Mouse (Mus musculus): Measurements from ENCODE around the gene Klhl18. TPM values are rescaled to one million over a fixed set of nuclear protein-coding genes. Genes with fewer than 3 reads are reported as not detected.
A peak's percentile ranks its signal among the peaks of the same experiment; 100 is the strongest.

The Klhl18 gene
- polyA plus RNA-seq (2015; fragmentation: Nextera tagmentation; extraction: Ambion mirVana) = 5.2 and 5.5 TPM in 2 replicates

DNA sequence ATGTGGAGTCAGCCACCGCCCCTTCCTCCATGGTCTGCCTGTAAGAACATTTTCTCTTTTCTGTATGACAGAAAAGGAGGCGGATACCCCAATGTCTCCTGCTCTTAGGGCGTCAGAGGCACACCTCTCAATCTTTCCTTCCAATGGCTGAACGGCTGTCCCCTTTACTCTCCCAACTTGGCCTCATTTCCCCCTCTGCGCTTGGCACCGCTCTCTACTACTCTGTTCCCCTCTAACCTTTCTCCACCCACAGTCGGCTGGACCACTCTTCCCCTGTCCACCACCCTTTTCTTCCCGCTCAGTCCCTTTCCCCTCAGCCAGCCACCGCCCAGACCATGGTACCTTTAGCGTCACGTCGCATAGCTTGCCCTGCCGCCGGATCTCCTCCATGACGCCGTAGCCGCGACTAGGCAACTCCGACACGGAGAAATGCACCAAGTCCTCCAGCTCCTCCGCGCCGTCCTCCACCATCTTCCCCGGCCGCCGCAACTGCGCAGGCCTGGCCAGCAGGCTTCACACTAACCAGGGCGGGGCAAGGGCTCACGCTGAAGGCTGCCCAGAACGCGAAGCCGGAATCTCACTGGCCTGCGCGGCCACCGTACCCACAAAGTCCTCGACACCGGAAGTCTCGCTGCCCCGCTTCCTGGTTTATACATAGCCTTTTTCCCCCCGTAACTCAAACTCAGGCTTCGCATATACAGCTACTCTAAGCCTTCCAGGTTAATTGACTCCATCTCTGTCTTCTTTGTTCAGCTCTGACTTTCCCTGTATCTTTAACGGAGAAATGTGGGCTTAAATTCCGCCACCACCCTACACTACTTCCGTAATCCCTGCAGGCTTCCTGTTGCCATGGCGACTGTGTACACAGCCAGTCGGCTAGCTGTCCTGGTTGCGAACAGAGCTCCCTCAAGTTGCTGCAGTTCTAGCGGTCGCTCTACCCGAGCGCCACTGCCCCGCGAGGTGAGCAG is at the start of gene Klhl18, which contains the start of gene Kif9:
Gene Klhl18, minus strand, starts transcription at position 571 of the 968 bp plus-strand sequence.
Gene Kif9, plus strand, starts transcription at position 835 of the 968 bp plus-strand sequence.
- TF ChIP-seq CTCF (IDR thresholded peaks at IDR 0.05; ENCODE audit: low read depth) = peak; percentile 15; the same call in 1 of the 2 replicates
- under 1% methylated on average over 53 of the region's 53 CpGs for WGBS

DNA sequence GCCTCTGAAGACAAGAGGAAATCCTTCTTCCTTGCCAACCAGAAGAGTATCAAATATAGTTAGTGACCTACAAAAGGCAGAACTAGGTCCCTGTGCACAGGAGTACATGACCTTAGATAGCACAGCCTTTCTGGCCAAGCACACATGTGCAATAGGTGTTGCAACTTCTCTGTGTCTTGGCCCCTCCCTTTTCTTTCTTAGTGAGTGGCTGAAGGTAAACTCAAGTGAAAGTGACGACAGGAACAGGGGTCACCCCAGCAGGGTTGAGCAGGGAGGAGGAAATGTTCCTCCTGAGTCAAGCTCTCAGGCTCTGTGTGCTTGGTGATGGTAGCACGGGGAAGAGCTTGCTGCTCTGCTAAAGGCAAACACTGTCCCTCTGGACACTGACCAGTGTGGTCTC is 49.2 kb upstream of the Klhl18 start:
- H3K9ac ChIP-seq (ENCODE audit: low read depth, low read length) = no peak overlapping the region
- ATAC-seq = peak; percentile 82
- no peaks in the 10 kb centered on the region for H3K27me3 ChIP-seq (replicated peaks; ENCODE audit: control insufficient read depth, insufficient read depth, low read length)
- H3K4me3 ChIP-seq (ENCODE audit: low read depth, low read length) = no peak overlapping the region
- no peaks in the 10 kb centered on the region for H3K4me1 ChIP-seq (replicated peaks; ENCODE audit: control insufficient read depth, insufficient read depth, low read length)
- no peaks in the 10 kb centered on the region for H3K9me3 ChIP-seq (ENCODE audit: control insufficient read depth)
- no peaks in the 10 kb centered on the region for H3K36me3 ChIP-seq (ENCODE audit: control insufficient read depth, insufficient read depth)
- no peak overlapping the region for H3K4me2 ChIP-seq (replicated peaks; ENCODE audit: low read depth)
- no peak overlapping the region for H3K27ac ChIP-seq (ENCODE audit: low read depth, low read length)
- WGBS = 17% methylated on average over 2 of the region's 2 CpGs
- TF ChIP-seq CTCF (IDR thresholded peaks at IDR 0.05; ENCODE audit: low read depth) = no peak

More for the DNA sequence above, at the start of gene Klhl18, which contains the start of gene Kif9:
- Histone ChIP-seq H3K4me2 (replicated peaks; ENCODE audit: low read depth) (peak within 1 kb of the TSS; percentile 86), H3K9me3 (ENCODE audit: control insufficient read depth) (no peaks in the 10 kb centered on the region), H3K4me3 (ENCODE audit: low read depth, low read length) (peak within 1 kb of the TSS; percentile 78), H3K36me3 (ENCODE audit: control insufficient read depth, insufficient read depth) (no peaks in the 10 kb centered on the region), H3K9ac (ENCODE audit: low read depth, low read length) (peak within 1 kb of the TSS; percentile 78), H3K27me3 (replicated peaks; ENCODE audit: control insufficient read depth, insufficient read depth, low read length) (no peaks in the 10 kb centered on the region), H3K27ac (ENCODE audit: low read depth, low read length) (peak within 1 kb of the TSS; percentile 65), H3K4me1 (replicated peaks; ENCODE audit: control insufficient read depth, insufficient read depth, low read length) (peaks cover 4% of the 10 kb centered on the region; the same call in 1 of the 2 replicates)
- peak; percentile 98 for ATAC-seq

DNA sequence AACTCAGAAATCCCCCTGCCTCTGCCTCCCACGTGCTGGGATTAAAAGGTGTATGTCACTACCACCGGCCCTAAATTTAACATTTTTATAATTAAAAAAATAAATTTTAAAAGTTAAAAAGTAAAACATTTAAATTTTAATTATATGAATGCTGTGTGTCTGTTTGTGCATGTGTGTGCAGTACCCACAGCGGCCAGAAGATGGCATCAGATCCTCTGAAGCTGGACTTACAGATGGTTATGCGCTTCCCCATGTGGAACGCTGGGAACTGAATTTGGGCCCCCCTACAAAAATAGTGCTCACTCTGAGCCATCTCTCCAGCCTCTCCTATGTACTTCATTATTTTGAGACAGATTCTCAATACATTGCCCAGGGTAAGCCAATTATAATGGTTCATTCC is 14.4 kb upstream of the Klhl18 start:
- Histone ChIP-seq H3K27ac (ENCODE audit: low read depth, low read length) (no peak overlapping the region), H3K9ac (ENCODE audit: low read depth, low read length) (no peak overlapping the region), H3K4me2 (replicated peaks; ENCODE audit: low read depth) (no peak overlapping the region), H3K4me1 (replicated peaks; ENCODE audit: control insufficient read depth, insufficient read depth, low read length) (no peaks in the 10 kb centered on the region), H3K9me3 (ENCODE audit: control insufficient read depth) (peaks cover 6% of the 10 kb centered on the region), H3K4me3 (ENCODE audit: low read depth, low read length) (no peak overlapping the region), H3K27me3 (replicated peaks; ENCODE audit: control insufficient read depth, insufficient read depth, low read length) (no peaks in the 10 kb centered on the region), H3K36me3 (ENCODE audit: control insufficient read depth, insufficient read depth) (no peaks in the 10 kb centered on the region)
- WGBS = 61% methylated on average over 5 of the region's 5 CpGs
- ATAC-seq = no peak
- peak; percentile 50 for TF ChIP-seq CTCF (IDR thresholded peaks at IDR 0.05; ENCODE audit: low read depth)

DNA sequence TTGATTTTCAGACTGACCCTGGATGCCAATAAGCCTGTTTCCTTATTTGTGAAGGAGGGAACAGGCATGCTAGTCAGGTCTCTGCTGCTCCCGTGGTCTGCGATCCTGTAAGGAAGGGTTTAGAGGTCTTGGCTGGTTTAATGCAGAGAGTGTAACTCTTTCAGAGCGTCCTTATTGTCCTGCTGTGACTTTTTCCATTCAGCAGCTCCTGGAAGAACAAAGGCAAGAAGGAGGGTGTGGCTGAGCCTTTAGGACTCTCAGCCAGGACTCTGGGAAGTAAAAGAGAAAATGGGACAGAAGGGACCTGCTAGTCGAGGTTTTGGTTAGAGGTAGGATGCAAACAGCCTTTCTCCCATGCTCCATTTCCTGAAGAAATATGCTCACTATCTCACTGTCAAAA is 12.3 kb upstream of the Klhl18 start:
- Histone ChIP-seq H3K4me2 (replicated peaks; ENCODE audit: low read depth) (no peak overlapping the region), H3K36me3 (ENCODE audit: control insufficient read depth, insufficient read depth) (no peaks in the 10 kb centered on the region), H3K4me3 (ENCODE audit: low read depth, low read length) (no peak overlapping the region), H3K4me1 (replicated peaks; ENCODE audit: control insufficient read depth, insufficient read depth, low read length) (no peaks in the 10 kb centered on the region), H3K9ac (ENCODE audit: low read depth, low read length) (no peak overlapping the region), H3K27ac (ENCODE audit: low read depth, low read length) (no peak overlapping the region), H3K9me3 (ENCODE audit: control insufficient read depth) (peaks cover 6% of the 10 kb centered on the region), H3K27me3 (replicated peaks; ENCODE audit: control insufficient read depth, insufficient read depth, low read length) (no peaks in the 10 kb centered on the region)
- WGBS = 56% methylated on average over 4 of the region's 4 CpGs
- no peak for ATAC-seq
- no peak for TF ChIP-seq CTCF (IDR thresholded peaks at IDR 0.05; ENCODE audit: low read depth)

DNA sequence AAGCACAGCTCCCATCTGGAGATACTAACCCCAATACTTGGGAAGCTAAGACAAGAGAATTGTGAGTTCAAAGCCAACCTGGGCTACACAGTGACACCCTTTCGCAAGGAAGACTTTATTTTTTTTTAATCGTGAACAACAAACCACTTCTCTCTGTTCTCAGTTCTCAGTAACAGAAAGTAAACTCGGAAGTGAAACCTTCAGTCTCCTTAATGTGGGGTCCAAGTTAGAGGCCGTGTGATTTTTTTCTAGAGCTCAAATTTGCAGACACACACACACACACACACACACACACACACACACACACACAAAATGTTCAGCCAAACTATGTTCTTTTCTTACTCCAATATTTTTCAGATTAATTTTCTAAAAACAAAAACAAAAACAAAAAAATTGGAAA is 2.1 kb upstream of the Klhl18 start:
- no peak for ATAC-seq

DNA sequence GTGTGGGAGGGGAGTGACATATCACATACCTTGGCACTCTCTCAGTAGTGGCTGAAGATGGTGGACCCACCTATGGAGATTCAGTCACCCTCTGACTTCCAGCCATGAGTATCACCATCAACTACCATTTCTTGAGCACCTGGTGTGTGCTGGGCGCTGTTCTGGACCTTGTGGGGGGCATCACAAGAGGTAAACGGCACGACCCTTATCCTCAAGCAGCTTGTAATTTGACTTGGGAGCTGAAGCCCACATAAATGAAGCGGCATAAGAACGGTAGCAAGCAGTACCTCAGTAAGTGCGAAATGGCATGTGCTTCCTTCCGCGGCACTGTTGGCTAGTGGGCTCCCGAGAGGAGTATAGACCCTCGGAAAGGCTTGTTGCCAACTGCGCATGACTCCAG is 1.5 kb upstream of the Klhl18 start:
- no peak overlapping the region for H3K4me2 ChIP-seq (replicated peaks; ENCODE audit: low read depth)
- no peaks in the 10 kb centered on the region for H3K36me3 ChIP-seq (ENCODE audit: control insufficient read depth, insufficient read depth)
- 52% methylated on average over 11 of the region's 11 CpGs for WGBS
- no peak for ATAC-seq
- H3K27me3 ChIP-seq (replicated peaks; ENCODE audit: control insufficient read depth, insufficient read depth, low read length) = no peaks in the 10 kb centered on the region
- H3K4me3 ChIP-seq (ENCODE audit: low read depth, low read length) = no peak overlapping the region
- H3K9me3 ChIP-seq (ENCODE audit: control insufficient read depth) = no peaks in the 10 kb centered on the region
- TF ChIP-seq CTCF (IDR thresholded peaks at IDR 0.05; ENCODE audit: low read depth) = no peak
- H3K9ac ChIP-seq (ENCODE audit: low read depth, low read length) = no peak overlapping the region
- H3K4me1 ChIP-seq (replicated peaks; ENCODE audit: control insufficient read depth, insufficient read depth, low read length) = peaks cover 4% of the 10 kb centered on the region; the same call in 1 of the 2 replicates
- no peak overlapping the region for H3K27ac ChIP-seq (ENCODE audit: low read depth, low read length)

More for the DNA sequence above, 2.1 kb upstream of the Klhl18 start:
- Histone ChIP-seq H3K4me2 (replicated peaks; ENCODE audit: low read depth) (no peak overlapping the region), H3K9me3 (ENCODE audit: control insufficient read depth) (no peaks in the 10 kb centered on the region), H3K4me1 (replicated peaks; ENCODE audit: control insufficient read depth, insufficient read depth, low read length) (peaks cover 4% of the 10 kb centered on the region; the same call in 1 of the 2 replicates), H3K27me3 (replicated peaks; ENCODE audit: control insufficient read depth, insufficient read depth, low read length) (no peaks in the 10 kb centered on the region), H3K9ac (ENCODE audit: low read depth, low read length) (no peak overlapping the region), H3K27ac (ENCODE audit: low read depth, low read length) (no peak overlapping the region), H3K4me3 (ENCODE audit: low read depth, low read length) (no peak overlapping the region), H3K36me3 (ENCODE audit: control insufficient read depth, insufficient read depth) (no peaks in the 10 kb centered on the region)
- no peak for TF ChIP-seq CTCF (IDR thresholded peaks at IDR 0.05; ENCODE audit: low read depth)
- WGBS = 76% methylated on average over 4 of the region's 4 CpGs
